In genomic region chr12:109540739-109541539, GRCm38 (mm10) we compare ENCODE assay signal across 9 mouse cellular contexts. TPM values are rescaled to one million over a fixed set of nuclear protein-coding genes. Genes with fewer than 3 reads are reported as not detected.
DNase-seq lines count a peak whose midpoint lies in the region; ATAC-seq and TF ChIP-seq lines count a peak whose summit lies in the region.
"Had no signal": no experiment of that assay in that cellular context is flagged by ENCODE, and none has a peak within 500 bp of the region (broad histone marks: within the 10 kb centered on the region; RNA-seq: fewer than 3 reads in every experiment).

No protein-coding gene starts in this region.

- peak; percentile 76 for ATAC-seq in lung, embryonic 14.5 days (ENCODE audit: insufficient read depth)
- peak; percentile 42; the same call in 1 of the 2 replicates for ATAC-seq in hindbrain, postnatal 0 days
- ATAC-seq in liver, embryonic 11.5 days (replicated peaks; ENCODE audit: low FRiP score): no peak
- no peak for ATAC-seq in inflammation-experienced regulatory T-cells, adult 6 months

- peak; percentile 89 for DNase-seq in lung, embryonic 14.5 days
- no peak for DNase-seq in lung, adult 2 months
- peak; percentile 80 for DNase-seq in embryo, embryonic 11 days
- peak; percentile 59 for DNase-seq in gastrocnemius, postnatal 14 days
- peak; percentile 89 for DNase-seq in hindbrain, postnatal 0 days (ENCODE audit: low spot score)
- no peak for DNase-seq in liver, embryonic 11.5 days (ENCODE audit: low spot score)
- peak; percentile 79 for DNase-seq in retina, postnatal 1 day

- H3K27ac ChIP-seq in lung, embryonic 14.5 days (ENCODE audit: low read depth): peak overlapping the region; percentile 70
- H3K27ac ChIP-seq in hindbrain, postnatal 0 days: peak overlapping the region; percentile 87
- H3K27ac ChIP-seq in liver, embryonic 11.5 days (ENCODE audit: low read depth, low read length): peak overlapping the region; percentile 45

- peak overlapping the region; percentile 72 for H3K9ac ChIP-seq in lung, embryonic 14.5 days
- H3K9ac ChIP-seq in hindbrain, postnatal 0 days (replicated peaks; ENCODE audit: low read length): peak overlapping the region; percentile 73
- H3K9ac ChIP-seq in liver, embryonic 11.5 days (ENCODE audit: low read depth, low read length): peak overlapping the region; percentile 65

- 48% methylated on average over 30 of the region's 30 CpGs for WGBS in lung, embryonic 14.5 days
- WGBS in lung, adult 2 months: 40% methylated on average over 30 of the region's 30 CpGs
- WGBS in hindbrain, postnatal 0 days: 47% methylated on average over 30 of the region's 30 CpGs
- WGBS in liver, embryonic 11.5 days: 47% methylated on average over 30 of the region's 30 CpGs

- no peak for TF ChIP-seq POLR2A in lung, adult 2 months (IDR thresholded peaks at IDR 0.05; ENCODE audit: borderline replicate concordance, extremely low read depth, low read depth, low read length)

- H3K36me3 ChIP-seq in lung, embryonic 14.5 days (ENCODE audit: insufficient read depth): peaks cover 5% of the 10 kb centered on the region; the same call in 1 of the 2 replicates
- no peaks in the 10 kb centered on the region for H3K36me3 ChIP-seq in hindbrain, postnatal 0 days (ENCODE audit: insufficient read depth, low read length)
- peaks cover under 1% of the 10 kb centered on the region; the same call in 1 of the 2 replicates for H3K36me3 ChIP-seq in liver, embryonic 11.5 days (ENCODE audit: control insufficient read depth, insufficient read depth, low read length)
- H3K36me3 ChIP-seq: G1E had no signal

- H3K9me3 ChIP-seq in lung, embryonic 14.5 days (ENCODE audit: low read depth, low read length): peaks cover 24% of the 10 kb centered on the region; the same call in 1 of the 2 replicates
- H3K9me3 ChIP-seq in hindbrain, postnatal 0 days (ENCODE audit: low read length): peaks cover 6% of the 10 kb centered on the region; the same call in 1 of the 2 replicates
- H3K9me3 ChIP-seq in liver, embryonic 11.5 days (ENCODE audit: control insufficient read depth, low read length): peaks cover 31% of the 10 kb centered on the region

- no peak for TF ChIP-seq CTCF in lung, embryonic 14.5 days (IDR thresholded peaks at IDR 0.05; ENCODE audit: low read depth)
- TF ChIP-seq CTCF in lung, adult 2 months (IDR thresholded peaks at IDR 0.05; ENCODE audit: insufficient read depth, low read length): no peak
- no peak for TF ChIP-seq CTCF in hindbrain, postnatal 0 days (IDR thresholded peaks at IDR 0.05; ENCODE audit: low read depth)

- H3K4me3 ChIP-seq in lung, embryonic 14.5 days (ENCODE audit: low read depth, low read length): peak overlapping the region; percentile 57
- no peak overlapping the region for H3K4me3 ChIP-seq in lung, adult 2 months (replicated peaks; ENCODE audit: extremely low read depth, low read depth, low read length)
- peak overlapping the region; percentile 47 for H3K4me3 ChIP-seq in hindbrain, postnatal 0 days (ENCODE audit: low read length)
- peak overlapping the region; percentile 54 for H3K4me3 ChIP-seq in liver, embryonic 11.5 days (ENCODE audit: low read depth, low read length)

- H3K27me3 ChIP-seq in lung, embryonic 14.5 days (ENCODE audit: insufficient read depth, low read length): no peaks in the 10 kb centered on the region
- H3K27me3 ChIP-seq in hindbrain, postnatal 0 days (ENCODE audit: insufficient read depth, low read length): no peaks in the 10 kb centered on the region
- H3K27me3 ChIP-seq in liver, embryonic 11.5 days (replicated peaks; ENCODE audit: control insufficient read depth, insufficient read depth, low read length): peaks cover 8% of the 10 kb centered on the region

- H3K4me1 ChIP-seq in lung, embryonic 14.5 days (ENCODE audit: insufficient read depth): no peaks in the 10 kb centered on the region
- no peaks in the 10 kb centered on the region for H3K4me1 ChIP-seq in lung, adult 2 months (ENCODE audit: control insufficient read depth, insufficient read depth, low read length)
- no peaks in the 10 kb centered on the region for H3K4me1 ChIP-seq in hindbrain, postnatal 0 days (ENCODE audit: insufficient read depth, low read length)
- H3K4me1 ChIP-seq in liver, embryonic 11.5 days (replicated peaks; ENCODE audit: control insufficient read depth, insufficient read depth, low read length): no peaks in the 10 kb centered on the region

- peak overlapping the region; percentile 58 for H3K4me2 ChIP-seq in lung, embryonic 14.5 days
- H3K4me2 ChIP-seq in hindbrain, postnatal 0 days (ENCODE audit: low read depth, low read length): peak overlapping the region; percentile 37
- H3K4me2 ChIP-seq in liver, embryonic 11.5 days: peak overlapping the region; percentile 51; the same call in 1 of the 2 replicates

- intact Hi-C loops in gastrocnemius, postnatal 14 days (cut with DNase I; ENCODE audit: low total_unique reads): no loop called here

RNA-seq across cellular contexts. Expression of gene Rtl1, which starts 59.2 kb away (rescaled TPM):
- polyA plus RNA-seq in lung, embryonic 14.5 days (2014; fragmentation: Nextera tagmentation; extraction: Ambion mirVana): 1.1 and 1.3 TPM in 2 replicates
- 0.02 TPM in 1 of 2 replicates, not detected in the other for polyA plus RNA-seq in lung, adult 2 months (2012; rRNA removed)
- under 1 TPM; 0.18 to 0.31 TPM for total RNA-seq in gastrocnemius, postnatal 14 days (2021)
- total RNA-seq in hindbrain, postnatal 0 days (2014; rRNA removed): 1.4 and 1.9 TPM in 2 replicates
- 0.81 and 1.3 TPM in 2 replicates for polyA plus RNA-seq in hindbrain, postnatal 0 days (2015; fragmentation: Nextera tagmentation; extraction: Ambion mirVana)
- polyA plus RNA-seq in liver, embryonic 11.5 days (2014; fragmentation: Nextera tagmentation; extraction: Ambion mirVana): 1.6 TPM in 2 replicates
- polyA plus RNA-seq in inflammation-experienced regulatory T-cells, adult 6 months (2017; shearing (Covaris generic)): not detected
- polyA plus RNA-seq: G1E had no signal

Comparison
In these comparisons a context has a peak if more than half of its experiments do, and no peak if none do; other contexts are left out.
1. DNase-seq: peak in lung, embryonic 14.5 days (single experiment), embryo, embryonic 11 days (single experiment), gastrocnemius, postnatal 14 days (single experiment), hindbrain, postnatal 0 days (single experiment) and retina, postnatal 1 day (single experiment); none in lung, adult 2 months (single experiment) and liver, embryonic 11.5 days (single experiment).
2. ATAC-seq: peak in lung, embryonic 14.5 days (single experiment) and hindbrain, postnatal 0 days (single experiment); none in liver, embryonic 11.5 days (single experiment) and inflammation-experienced regulatory T-cells, adult 6 months (single experiment).
3. Peak in every context shown above with its lines, with median percentiles within 50 percentile points of each other: H3K27ac ChIP-seq, H3K4me2 ChIP-seq and H3K9ac ChIP-seq.